Comparison of ENCODE assay signal across 13 mouse cellular contexts in the genomic region with DNA sequence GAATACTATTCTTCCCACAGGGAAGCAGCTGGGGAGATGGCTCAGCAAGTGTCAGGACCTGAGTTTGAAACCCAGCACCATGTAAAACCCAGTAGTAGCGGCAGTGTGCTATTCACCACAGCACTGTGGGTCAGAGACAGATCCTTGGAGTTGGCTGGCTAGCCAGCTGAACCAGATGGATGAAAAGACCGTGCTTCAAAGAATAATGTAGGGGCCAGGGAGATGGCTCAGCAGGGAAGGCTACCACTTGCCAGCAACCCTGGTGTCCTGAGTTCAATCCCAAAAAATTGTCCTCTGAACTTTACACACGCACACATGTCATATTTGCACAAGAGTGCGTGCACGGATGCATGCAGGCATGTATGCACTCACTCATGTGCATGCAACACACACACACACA.
DNase-seq lines count a peak whose midpoint lies in the region; ATAC-seq and TF ChIP-seq lines count a peak whose summit lies in the region.
"Had no signal": no experiment of that assay in that cellular context is flagged by ENCODE, and none has a peak within 500 bp of the region (broad histone marks: within the 10 kb centered on the region; RNA-seq: fewer than 3 reads in every experiment).

No protein-coding gene starts in this region.

- H3K4me2 ChIP-seq in forebrain, embryonic 12.5 days, result no peak overlapping the region
- H3K4me2 ChIP-seq in lung, embryonic 14.5 days, result no peak overlapping the region
- H3K4me2 ChIP-seq in forebrain, embryonic 15.5 days (replicated peaks), result no peak overlapping the region
- no peak overlapping the region; the same call in 1 of the 2 replicates for H3K4me2 ChIP-seq in limb, embryonic 14.5 days (replicated peaks; ENCODE audit: low read depth, low read length, severe bottlenecking)
- H3K4me2 ChIP-seq: intestine, embryonic 15.5 days; midbrain, embryonic 12.5 days had no signal

- no peak for DNase-seq in forebrain, embryonic 10.5 days (ENCODE audit: extremely low spot score, low spot score)
- DNase-seq in lung, embryonic 14.5 days, result no peak
- DNase-seq in lung, postnatal 14 days, result no peak
- DNase-seq in limb, embryonic 14.5 days (ENCODE audit: low spot score), result no peak
- no peak for DNase-seq in ovary, adult 18-20 months (ENCODE audit: low spot score)
- DNase-seq in ovary, postnatal 14 days (ENCODE audit: low spot score), result no peak
- DNase-seq: adrenal gland, postnatal 10 days; right cerebral cortex, postnatal 4 days had no signal

- no peaks in the 10 kb centered on the region for H3K27me3 ChIP-seq in forebrain, embryonic 12.5 days
- no peaks in the 10 kb centered on the region for H3K27me3 ChIP-seq in forebrain, embryonic 10.5 days (ENCODE audit: poor library complexity, severe bottlenecking)
- no peaks in the 10 kb centered on the region for H3K27me3 ChIP-seq in lung, embryonic 14.5 days (ENCODE audit: insufficient read depth, low read length)
- no peaks in the 10 kb centered on the region for H3K27me3 ChIP-seq in forebrain, embryonic 15.5 days
- H3K27me3 ChIP-seq in limb, embryonic 14.5 days (ENCODE audit: control insufficient read depth, insufficient read depth, low read length), result no peaks in the 10 kb centered on the region
- H3K27me3 ChIP-seq: intestine, embryonic 15.5 days; midbrain, embryonic 12.5 days had no signal

- H3K4me3 ChIP-seq in forebrain, embryonic 12.5 days (replicated peaks), result no peak overlapping the region
- H3K4me3 ChIP-seq in forebrain, embryonic 10.5 days, result no peak overlapping the region
- no peak overlapping the region for H3K4me3 ChIP-seq in lung, embryonic 14.5 days (ENCODE audit: low read depth, low read length)
- H3K4me3 ChIP-seq in forebrain, embryonic 15.5 days, result no peak overlapping the region
- no peak overlapping the region for H3K4me3 ChIP-seq in limb, embryonic 14.5 days (replicated peaks; ENCODE audit: low read length)
- H3K4me3 ChIP-seq: intestine, embryonic 15.5 days; midbrain, embryonic 12.5 days had no signal

- 0 out of 2 replicates have a peak, but pooled peaks cover 3% of the 10 kb centered on the region for H3K36me3 ChIP-seq in forebrain, embryonic 12.5 days (replicated peaks)
- H3K36me3 ChIP-seq in forebrain, embryonic 10.5 days (replicated peaks), result peaks cover 7% of the 10 kb centered on the region; the same call in 1 of the 2 replicates
- H3K36me3 ChIP-seq in lung, embryonic 14.5 days (ENCODE audit: insufficient read depth), result peaks cover 44% of the 10 kb centered on the region
- H3K36me3 ChIP-seq in forebrain, embryonic 15.5 days, result no peaks in the 10 kb centered on the region
- peaks cover 38% of the 10 kb centered on the region for H3K36me3 ChIP-seq in limb, embryonic 14.5 days (ENCODE audit: control insufficient read depth, insufficient read depth, low read length)
- H3K36me3 ChIP-seq: intestine, embryonic 15.5 days; midbrain, embryonic 12.5 days had no signal

- no peak for TF ChIP-seq CTCF in lung, embryonic 14.5 days (IDR thresholded peaks at IDR 0.05; ENCODE audit: low read depth)

- no peak for TF ChIP-seq POLR2A in limb, embryonic 14.5 days (IDR thresholded peaks at IDR 0.05; ENCODE audit: borderline replicate concordance, extremely low read depth, insufficient read depth, insufficient read length)

- ATAC-seq in forebrain, embryonic 12.5 days (ENCODE audit: low FRiP score), result no peak
- ATAC-seq in lung, embryonic 14.5 days (ENCODE audit: insufficient read depth), result peak; percentile 9; the same call in 1 of the 2 replicates
- ATAC-seq in forebrain, embryonic 15.5 days (replicated peaks), result 0 out of 2 replicates have a peak, but pooled peaks have one; percentile 14
- ATAC-seq in limb, embryonic 14.5 days (ENCODE audit: low FRiP score, low read depth), result no peak
- ATAC-seq: intestine, embryonic 15.5 days; lung, postnatal 0 days had no signal

- H3K27ac ChIP-seq in forebrain, embryonic 12.5 days, result 0 out of 2 replicates have a peak overlapping the region, but pooled peaks have one; percentile 31
- H3K27ac ChIP-seq in forebrain, embryonic 10.5 days, result no peak overlapping the region
- H3K27ac ChIP-seq in lung, embryonic 14.5 days (ENCODE audit: low read depth), result peak overlapping the region; percentile 3; the same call in 1 of the 2 replicates
- no peak overlapping the region for H3K27ac ChIP-seq in forebrain, embryonic 15.5 days (replicated peaks)
- peak overlapping the region; percentile 38; the same call in 1 of the 2 replicates for H3K27ac ChIP-seq in limb, embryonic 14.5 days (replicated peaks; ENCODE audit: low read depth, low read length)
- H3K27ac ChIP-seq: intestine, embryonic 15.5 days; midbrain, embryonic 12.5 days had no signal

- peaks cover 6% of the 10 kb centered on the region; the same call in 1 of the 2 replicates for H3K4me1 ChIP-seq in forebrain, embryonic 12.5 days
- H3K4me1 ChIP-seq in forebrain, embryonic 10.5 days, result peaks cover 19% of the 10 kb centered on the region
- peaks cover 5% of the 10 kb centered on the region; the same call in 1 of the 2 replicates for H3K4me1 ChIP-seq in lung, embryonic 14.5 days (ENCODE audit: insufficient read depth)
- peaks cover 17% of the 10 kb centered on the region for H3K4me1 ChIP-seq in forebrain, embryonic 15.5 days
- H3K4me1 ChIP-seq in limb, embryonic 14.5 days (ENCODE audit: control insufficient read depth, insufficient read depth, low read length), result peaks cover 15% of the 10 kb centered on the region

- WGBS in forebrain, embryonic 12.5 days, result 89% methylated on average over 5 of the region's 5 CpGs
- WGBS in forebrain, embryonic 10.5 days, result 89% methylated on average over 5 of the region's 5 CpGs
- 89% methylated on average over 5 of the region's 5 CpGs for WGBS in lung, embryonic 14.5 days
- 84% methylated on average over 5 of the region's 5 CpGs for WGBS in forebrain, embryonic 15.5 days
- WGBS in limb, embryonic 14.5 days, result 77% methylated on average over 5 of the region's 5 CpGs

- no peak overlapping the region for H3K9ac ChIP-seq in forebrain, embryonic 12.5 days
- no peak overlapping the region for H3K9ac ChIP-seq in lung, embryonic 14.5 days
- no peak overlapping the region for H3K9ac ChIP-seq in forebrain, embryonic 15.5 days (replicated peaks)
- H3K9ac ChIP-seq in limb, embryonic 14.5 days (ENCODE audit: low read depth, low read length, severe bottlenecking), result no peak overlapping the region
- H3K9ac ChIP-seq: intestine, embryonic 15.5 days; midbrain, embryonic 12.5 days had no signal

- no peaks in the 10 kb centered on the region for H3K9me3 ChIP-seq in forebrain, embryonic 12.5 days
- H3K9me3 ChIP-seq in forebrain, embryonic 10.5 days, result no peaks in the 10 kb centered on the region
- H3K9me3 ChIP-seq in lung, embryonic 14.5 days (ENCODE audit: low read depth, low read length), result no peaks in the 10 kb centered on the region
- H3K9me3 ChIP-seq in forebrain, embryonic 15.5 days, result no peaks in the 10 kb centered on the region
- no peaks in the 10 kb centered on the region for H3K9me3 ChIP-seq in limb, embryonic 14.5 days (ENCODE audit: control insufficient read depth, low read length)
- H3K9me3 ChIP-seq: intestine, embryonic 15.5 days; midbrain, embryonic 12.5 days had no signal

Comparison
In these comparisons a context has a peak if more than half of its experiments do, and no peak if none do; other contexts are left out.
1. ATAC-seq: peak in lung, embryonic 14.5 days (single experiment) and forebrain, embryonic 15.5 days (single experiment); none in forebrain, embryonic 12.5 days (single experiment) and limb, embryonic 14.5 days (single experiment).
2. H3K27ac ChIP-seq: peak in forebrain, embryonic 12.5 days (single experiment), lung, embryonic 14.5 days (single experiment) and limb, embryonic 14.5 days (single experiment); none in forebrain, embryonic 10.5 days (single experiment) and forebrain, embryonic 15.5 days (single experiment).